Mouse (Mus musculus): Measurements from ENCODE around the gene Synrg.

Gene Synrg

DNA sequence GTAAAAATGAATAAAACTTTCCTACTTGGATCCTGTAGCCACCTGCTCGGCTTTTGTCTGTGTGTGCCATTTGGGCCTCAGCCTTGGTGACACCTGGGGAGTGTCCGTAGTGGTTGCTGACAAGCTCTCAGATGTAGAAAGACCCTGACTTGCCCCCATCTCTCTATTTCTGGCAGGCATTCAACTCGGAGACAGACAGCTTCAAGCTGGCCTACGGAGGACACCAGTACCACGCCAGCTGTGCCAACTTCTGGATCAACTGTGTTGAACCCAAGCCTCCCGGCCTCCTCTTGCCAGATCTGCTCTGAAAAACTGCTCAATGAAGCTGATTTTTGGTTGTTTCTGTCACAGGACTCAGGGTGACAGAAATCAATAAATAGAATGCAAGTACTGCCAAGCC is 76.4 kb downstream of the Synrg start:
- DNase-seq (ENCODE audit: low spot score): no peak

GRCm38 (mm10) chr11:84042808-84043762 is 78.9 kb downstream of the Synrg start:
- DNase-seq (ENCODE audit: low spot score): no peak

DNA sequence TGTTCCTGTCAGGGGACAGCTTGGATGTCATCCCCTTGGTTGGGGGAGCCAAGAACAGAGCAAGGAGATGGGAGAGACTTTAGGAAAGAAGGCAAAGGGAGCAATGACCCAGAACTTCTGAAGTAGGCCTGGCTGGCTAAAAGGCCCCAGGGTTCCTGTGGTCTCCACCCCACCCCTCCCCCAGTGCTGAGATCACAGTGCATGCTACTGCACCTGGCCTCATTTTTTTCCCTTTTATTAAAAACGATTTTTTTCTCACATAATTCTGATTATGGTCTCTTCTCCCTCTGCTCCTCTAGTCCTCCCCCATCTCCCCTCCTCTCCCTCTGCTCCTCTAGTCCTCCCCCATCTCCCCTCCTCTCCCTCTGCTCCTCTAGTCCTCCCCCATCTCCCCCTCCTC is 80.8 kb downstream of the Synrg start:
- no peak for DNase-seq (ENCODE audit: low spot score)

GRCm38 (mm10) chr11:84047270-84047669 is 83.0 kb downstream of the Synrg start:
- DNase-seq (ENCODE audit: low spot score): no peak

DNA sequence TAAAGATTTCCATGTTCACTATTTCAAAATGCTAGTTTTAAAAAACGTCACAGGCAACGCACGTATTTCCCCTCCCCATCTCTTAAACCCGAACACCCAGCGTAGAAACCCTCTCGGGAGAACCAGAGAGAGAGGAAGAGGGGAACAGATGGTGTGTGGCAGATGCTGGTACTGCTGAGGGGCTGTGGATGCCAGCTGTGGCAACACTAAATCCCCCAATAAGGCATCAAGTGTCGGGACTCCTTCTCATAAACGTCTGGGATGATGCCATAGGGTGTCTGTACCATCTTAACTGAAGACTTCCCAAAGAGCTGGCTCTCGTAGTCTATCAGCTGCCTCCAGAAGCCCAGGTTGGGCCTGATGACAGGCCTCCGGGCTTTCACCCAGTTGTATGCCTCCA is 84.2 kb downstream of the Synrg start:
- DNase-seq (ENCODE audit: low spot score): no peak

- DNase-seq (ENCODE audit: low spot score): no peak
Measured at GRCm38 (mm10) chr11:84053055-84053454, 88.8 kb downstream of the Synrg start.

DNA sequence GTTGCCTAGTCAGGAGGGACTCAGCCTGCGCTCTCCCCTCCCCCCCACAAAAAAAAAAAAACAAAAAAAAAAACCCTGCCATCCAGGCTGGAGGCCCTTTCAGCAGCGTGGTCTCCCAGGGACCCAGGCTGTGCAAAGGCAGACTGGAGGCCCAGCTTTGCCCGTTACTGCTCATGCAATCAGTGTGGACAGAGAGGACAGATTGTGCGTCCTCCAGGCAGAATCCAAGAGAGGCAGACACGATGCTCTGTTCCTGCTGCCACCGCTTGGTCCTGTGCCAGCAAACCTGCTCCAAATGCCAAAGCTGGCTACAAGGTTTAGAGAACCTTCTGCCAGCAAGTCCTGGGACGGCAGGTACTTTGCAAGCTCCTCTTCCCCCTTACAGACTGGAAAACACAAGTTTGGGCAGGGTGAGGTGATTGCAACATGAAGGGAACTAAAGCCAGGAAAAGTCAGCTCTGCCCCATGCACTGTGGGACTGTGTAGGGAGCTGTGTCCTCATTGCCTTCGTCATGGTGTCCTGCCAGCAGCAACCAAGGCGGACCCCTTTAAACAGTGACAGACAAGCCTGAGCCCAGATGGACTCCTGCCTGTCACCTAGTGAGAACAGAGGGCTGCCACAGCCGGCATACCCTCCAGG is 89.4 kb downstream of the Synrg start:
- DNase-seq (ENCODE audit: low spot score): no peak

GRCm38 (mm10) chr11:84057418-84057817 is 93.2 kb downstream of the Synrg start:
- DNase-seq (ENCODE audit: low spot score): no peak

DNA sequence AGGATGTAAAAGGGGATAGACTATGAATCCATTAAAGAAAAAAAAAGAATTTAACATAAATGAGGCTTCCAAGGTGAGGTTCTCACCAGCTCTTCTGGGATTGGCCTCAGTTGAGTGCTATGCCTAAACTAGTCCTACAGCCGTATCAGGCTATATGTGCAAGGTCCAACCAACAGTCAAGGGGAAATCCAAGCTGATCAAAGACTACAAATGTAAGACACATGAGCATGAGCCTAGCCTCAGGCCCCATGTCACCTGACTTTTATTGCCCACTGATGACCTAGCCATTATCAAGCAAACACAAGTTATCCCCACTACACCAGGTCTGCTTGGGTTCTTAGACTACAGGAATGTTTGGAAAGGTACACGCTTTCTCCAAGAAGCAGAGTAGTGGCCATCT is 95.6 kb downstream of the Synrg start:
- DNase-seq (ENCODE audit: low spot score): no peak

DNA sequence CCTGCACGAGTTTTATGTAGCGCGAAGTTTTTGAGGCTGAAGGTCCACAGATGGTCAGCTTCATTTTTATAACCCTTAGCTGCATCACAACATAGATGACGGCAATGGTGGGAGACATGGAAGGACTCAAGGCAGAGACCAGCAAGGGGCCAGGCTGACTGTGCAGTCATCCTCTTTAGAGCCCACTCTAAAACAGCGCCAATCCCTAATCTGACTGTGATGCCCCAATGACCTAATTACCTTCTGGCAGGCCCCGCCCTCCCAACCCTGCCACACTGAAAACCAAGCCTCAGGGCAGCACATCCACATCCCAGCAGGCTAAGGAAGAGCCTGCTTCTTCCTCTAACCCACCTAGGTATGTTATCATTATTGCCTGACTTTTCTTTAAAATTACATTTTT is 96.4 kb downstream of the Synrg start:
- DNase-seq (ENCODE audit: low spot score): no peak

DNA sequence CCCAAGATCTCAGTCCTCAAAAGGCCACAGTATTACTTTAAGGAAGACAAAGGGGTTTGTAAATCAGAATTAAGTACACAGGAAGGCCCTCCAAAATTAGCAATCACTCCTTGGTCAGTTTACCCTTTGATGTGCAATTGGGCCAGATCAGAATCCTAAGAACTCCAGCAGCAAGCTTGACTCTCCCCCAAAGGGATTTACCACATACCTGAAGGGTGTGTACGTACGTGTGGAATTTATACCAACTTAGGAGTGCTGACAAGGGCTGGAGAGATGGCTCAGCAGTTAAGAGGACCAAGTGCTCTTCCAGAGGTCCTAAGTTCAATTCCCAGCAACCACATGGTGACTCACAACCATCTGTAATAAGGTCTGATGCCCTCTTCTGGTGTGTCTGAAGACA is 97.7 kb downstream of the Synrg start:
- DNase-seq (ENCODE audit: low spot score): no peak

GRCm38 (mm10) chr11:84062805-84063204 is 98.6 kb downstream of the Synrg start:
- DNase-seq (ENCODE audit: low spot score): no peak

GRCm38 (mm10) chr11:84063631-84064209 is 99.5 kb downstream of the Synrg start:
- DNase-seq (ENCODE audit: low spot score): no peak

DNA sequence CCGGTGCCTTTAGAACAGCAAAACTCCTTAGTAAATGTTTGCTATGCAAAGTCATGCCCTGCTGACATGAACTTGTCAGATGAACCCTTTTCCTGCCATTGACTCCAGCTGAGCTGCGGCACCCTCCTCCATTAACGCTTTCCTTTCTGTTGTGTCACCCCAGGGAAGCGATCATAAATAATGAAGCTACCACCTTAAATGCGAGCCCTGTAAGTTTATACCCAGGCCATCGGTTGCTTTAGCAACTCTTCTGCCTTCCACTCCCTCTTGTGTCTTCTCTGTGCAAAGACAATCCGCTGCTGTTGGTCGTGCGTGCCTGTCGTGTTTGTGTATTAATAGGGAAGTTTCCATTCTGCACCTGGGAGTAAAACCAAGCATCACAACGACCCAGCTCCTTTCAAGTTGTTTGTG is 101.8 kb downstream of the Synrg start:
- no peak for DNase-seq (ENCODE audit: low spot score)

DNA sequence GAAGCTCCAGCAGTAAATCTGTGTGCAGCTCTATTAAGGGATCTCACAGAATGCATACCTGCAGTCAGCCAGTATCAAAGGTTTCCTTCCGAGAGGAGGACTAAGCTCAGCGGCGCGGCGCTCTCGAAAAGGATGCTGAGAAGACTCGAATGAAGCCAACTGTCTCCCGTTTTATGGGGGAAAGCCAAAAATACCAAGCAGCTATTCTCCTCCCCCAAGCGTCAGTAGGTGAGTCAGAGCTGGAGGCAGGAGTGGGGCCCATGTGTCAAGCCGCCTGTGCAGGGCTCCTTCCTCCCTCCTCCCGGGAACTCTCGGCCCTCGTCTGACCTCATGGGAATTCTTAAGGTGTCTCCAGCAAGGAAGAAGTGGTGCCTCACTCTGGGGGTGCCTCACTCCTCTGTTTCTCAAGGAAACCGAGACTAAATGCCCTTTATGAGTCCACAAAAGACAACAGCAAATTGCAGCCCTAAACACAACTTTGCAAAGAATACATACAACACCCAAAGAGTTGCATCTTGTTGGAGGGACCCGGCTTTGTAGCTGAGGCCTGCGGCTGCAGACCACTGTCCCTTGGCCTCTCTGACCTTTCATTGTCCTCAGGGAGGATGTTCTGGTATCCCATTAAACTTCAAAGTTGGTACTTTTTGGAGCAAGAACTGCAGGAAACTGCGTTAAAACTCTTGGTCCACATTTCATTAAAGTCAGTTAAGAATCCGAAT is 102.9 kb downstream of the Synrg start:
- no peak for DNase-seq (ENCODE audit: low spot score)

- no peak for DNase-seq (ENCODE audit: low spot score)
Measured at GRCm38 (mm10) chr11:84067720-84068190, 103.5 kb downstream of the Synrg start.

- DNase-seq (ENCODE audit: low spot score): no peak
Measured at GRCm38 (mm10) chr11:84068191-84069033, 104.2 kb downstream of the Synrg start.

- DNase-seq (ENCODE audit: low spot score): no peak
Measured at GRCm38 (mm10) chr11:84069034-84069370, 104.8 kb downstream of the Synrg start, which contains the start of gene Dusp14. Gene Dusp14, minus strand, starts transcription at chr11:84069261.

DNA sequence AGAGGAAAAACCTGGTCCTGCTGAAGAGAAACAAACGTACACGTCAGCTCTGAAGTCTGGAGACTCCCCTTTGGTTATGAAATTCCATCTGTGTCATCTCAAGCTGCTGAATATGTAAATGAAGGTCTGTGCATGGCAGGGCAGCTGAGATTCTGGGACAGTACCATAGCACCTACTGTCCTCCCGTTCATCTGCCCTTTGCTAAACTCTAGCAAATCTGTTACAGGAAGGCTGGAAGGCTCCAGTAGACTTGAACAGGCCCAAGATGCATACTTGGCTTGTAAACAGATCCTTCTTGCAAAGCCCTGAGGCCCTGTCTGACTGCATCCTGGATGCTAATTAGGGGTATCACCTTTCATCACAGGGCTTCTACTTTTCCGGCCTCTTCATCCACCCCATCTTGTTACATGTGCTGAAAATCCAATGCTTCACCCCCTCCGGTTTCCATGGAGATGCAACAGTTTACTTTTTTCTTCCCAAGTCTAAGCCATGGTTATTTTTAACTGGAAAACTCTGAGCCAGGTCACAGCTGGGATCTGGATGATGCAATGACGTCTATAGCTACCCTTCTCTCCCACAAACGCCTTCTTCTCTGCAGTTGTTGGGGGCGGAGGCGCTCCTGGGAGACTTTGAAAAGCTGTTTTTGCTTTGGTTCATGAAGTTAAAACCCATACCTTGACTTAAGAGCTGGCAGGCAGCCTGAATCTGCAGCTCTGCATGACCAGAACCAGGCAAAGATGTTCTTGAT is 108.8 kb downstream of the Synrg start:
- DNase-seq (ENCODE audit: low spot score): no peak

Data from c-Kit-positive CD71-positive TER-119-positive erythroid progenitor cells, embryonic 14.5 days (primary cell).